Mouse (Mus musculus) spleen, postnatal 36 days (tissue): ENCODE data around the gene Nat9.
A peak's percentile ranks its signal among the peaks of the same experiment; 100 is the strongest.

Experiments used
- DNase-seq, 2 experiments: peaks; one replicate each; pipeline ENCODE4 v3.0.0; 2022; ENCODE audit warnings: low spot score in 2 of 2, mixed read lengths in 1 of 2

Gene Nat9

GRCm38 (mm10) chr11:115187693-115188092 is at the start of gene Nat9:
Nat9 (minus strand) TSS chr11:115187859.
- no peak for DNase-seq

- no peak for DNase-seq
These were observed 48.9 kb upstream of the Nat9 start for GRCm38 (mm10) chr11:115236570-115236969.

- no peak for DNase-seq
These were observed 46.8 kb upstream of the Nat9 start for GRCm38 (mm10) chr11:115234320-115235044.

GRCm38 (mm10) chr11:115233526-115234290 is 46.0 kb upstream of the Nat9 start:
- no peak for DNase-seq

- no peak for DNase-seq
These were observed 45.2 kb upstream of the Nat9 start for GRCm38 (mm10) chr11:115232889-115233288.

- no peak for DNase-seq
These were observed 44.3 kb upstream of the Nat9 start for GRCm38 (mm10) chr11:115231924-115232323.

GRCm38 (mm10) chr11:115231168-115231915 is 43.7 kb upstream of the Nat9 start:
- DNase-seq: peak; percentile 54 to 58

- no peak for DNase-seq
These were observed 41.6 kb upstream of the Nat9 start for GRCm38 (mm10) chr11:115229021-115229930.

- no peak for DNase-seq
These were observed 40.8 kb upstream of the Nat9 start for GRCm38 (mm10) chr11:115228430-115228829.

- DNase-seq: no peak
These were observed 40.0 kb upstream of the Nat9 start for GRCm38 (mm10) chr11:115227640-115228039.

GRCm38 (mm10) chr11:115226811-115227491 is 39.3 kb upstream of the Nat9 start:
- DNase-seq: peak in 1 of 2 experiments; percentile 14

GRCm38 (mm10) chr11:115225301-115225700 is 37.6 kb upstream of the Nat9 start:
- DNase-seq: no peak

GRCm38 (mm10) chr11:115224889-115225288 is 37.2 kb upstream of the Nat9 start:
- no peak for DNase-seq

GRCm38 (mm10) chr11:115223877-115224276 is 36.2 kb upstream of the Nat9 start:
- DNase-seq: no peak

GRCm38 (mm10) chr11:115223451-115223850 is 35.8 kb upstream of the Nat9 start:
- no peak for DNase-seq

- DNase-seq: no peak
These were observed 34.9 kb upstream of the Nat9 start for GRCm38 (mm10) chr11:115222570-115222969.

- DNase-seq: no peak
These were observed 34.4 kb upstream of the Nat9 start for GRCm38 (mm10) chr11:115222077-115222476.

- no peak for DNase-seq
These were observed 32.0 kb upstream of the Nat9 start for GRCm38 (mm10) chr11:115219685-115220084.

GRCm38 (mm10) chr11:115219263-115219662 is 31.6 kb upstream of the Nat9 start:
- DNase-seq: no peak
